Mouse (Mus musculus) cortical plate, adult 2 months (tissue): ENCODE data around the gene Hnrnpa3.

Experiments
- CTCF ChIP-seq: fragments of 200-500 bp; IDR thresholded peaks from 2 replicates; pipeline ENCODE4 v1.5.1; 2011; ENCODE audit warnings: mild to moderate bottlenecking, control low read depth, low read length; ENCODE audit not compliant: insufficient read depth; ENCODE audit errors: extremely low read depth
- POLR2A ChIP-seq: fragments of 200-500 bp; IDR thresholded peaks from 2 replicates; pipeline ENCODE4 v1.6.1; 2011; ENCODE audit warnings: mild to moderate bottlenecking, low read length, control low read depth; ENCODE audit not compliant: insufficient read depth; ENCODE audit errors: extremely low read depth

DNA sequence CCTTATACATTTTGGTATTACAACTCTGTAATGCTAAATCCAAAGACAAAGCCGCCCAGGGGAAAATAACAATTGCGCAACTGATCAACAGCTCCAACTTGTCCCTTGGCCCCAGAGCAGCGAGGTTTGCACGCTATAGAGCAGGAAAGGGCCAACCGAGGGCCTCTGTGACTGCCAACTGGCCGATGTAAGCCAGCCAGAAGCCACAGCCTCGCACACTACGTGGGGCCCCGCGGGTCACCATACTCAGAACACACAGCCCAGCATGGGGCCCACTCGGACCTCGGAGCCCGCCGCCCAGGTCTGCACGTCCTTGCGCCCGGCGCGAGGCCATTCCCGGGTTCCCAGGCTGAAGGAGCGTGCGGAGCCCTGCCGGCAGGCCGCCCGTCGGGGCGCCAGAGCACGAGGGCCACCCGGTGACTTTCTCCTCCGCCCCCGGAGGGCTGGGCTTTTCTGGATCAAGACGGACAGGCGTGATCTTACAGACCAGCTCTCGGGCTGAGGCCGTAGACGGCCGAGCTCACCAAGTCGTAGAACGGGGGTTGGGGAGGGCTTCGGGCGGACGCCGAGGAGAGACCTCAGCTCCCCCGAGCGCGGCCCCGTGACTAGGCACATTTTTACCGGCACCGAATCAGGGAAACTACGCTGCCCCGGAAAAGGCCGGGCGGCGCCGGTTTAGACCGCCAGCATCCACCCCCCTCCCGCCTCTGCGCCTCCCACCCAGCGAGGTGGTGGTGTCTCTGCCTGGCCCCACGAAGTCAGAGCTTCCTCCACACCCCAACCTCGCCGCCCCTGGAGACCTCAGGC, 44.5 kb downstream of the Hnrnpa3 start:
- TF ChIP-seq CTCF (no peak), POLR2A (peak; percentile 42; the same call in 1 of the 2 replicates)
